Mouse (Mus musculus): ENCODE measurements at regions not wholly inside any gene's neighbourhood (a gene's known extent, or its start where the extent isn't known, plus 50 kb on each side); places are given as distances from the start of the nearest gene placed in this dataset.

DNA sequence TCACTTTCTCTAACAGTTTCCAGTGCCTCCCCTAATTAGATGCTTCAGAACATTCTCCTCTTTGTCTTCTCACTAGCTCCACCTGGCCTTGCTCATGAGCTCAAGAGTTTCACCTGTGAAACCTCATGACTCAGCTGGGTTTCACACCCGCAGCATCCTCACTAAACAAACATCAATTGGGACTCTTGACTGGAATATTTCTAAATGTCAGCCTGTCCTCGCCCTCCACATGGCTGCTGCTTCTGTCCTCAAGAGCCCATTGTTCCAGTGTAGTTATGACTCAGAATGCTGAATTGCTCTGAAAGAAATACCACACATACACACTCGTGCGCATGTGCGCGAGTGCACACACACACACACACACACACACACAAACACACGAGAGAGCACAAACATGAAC, 407.2 kb downstream of the Prss52 start:
- Histone ChIP-seq H3K4me2 (no peak overlapping the region), H3K27ac (no peak overlapping the region), H3K27me3 (no peaks in the 10 kb centered on the region), H3K9ac (no peak overlapping the region), H3K4me3 (no peak overlapping the region), H3K36me3 (ENCODE audit: poor library complexity, severe bottlenecking) (no peaks in the 10 kb centered on the region), H3K9me3 (replicated peaks) (no peaks in the 10 kb centered on the region), H3K4me1 (peaks cover 5% of the 10 kb centered on the region; the same call in 1 of the 2 replicates)
- 88% methylated on average over 7 of the region's 7 CpGs for WGBS
- ATAC-seq: no peak

DNA sequence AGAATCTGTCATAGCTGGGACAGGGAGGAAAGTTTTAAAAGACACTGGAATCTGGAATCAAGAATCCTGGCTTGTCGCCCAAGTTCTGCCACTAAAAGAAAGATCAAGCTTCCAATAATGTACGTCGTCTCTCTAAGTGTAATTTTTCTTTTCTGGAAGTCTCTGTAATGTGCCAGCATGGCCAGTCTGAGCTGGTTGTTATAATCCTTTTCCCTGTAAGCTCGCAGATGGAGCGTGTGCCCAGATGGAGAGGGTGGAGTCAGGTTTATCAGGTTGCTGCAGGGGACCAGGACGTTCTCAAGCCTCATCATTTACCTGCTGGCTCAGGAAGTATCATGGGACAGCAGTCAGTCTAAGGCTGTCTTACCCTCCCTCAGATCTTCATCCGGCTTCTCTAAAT, 408.6 kb downstream of the Prss52 start:
- ATAC-seq: no peak
- WGBS: 68% methylated on average over 7 of the region's 7 CpGs

DNA sequence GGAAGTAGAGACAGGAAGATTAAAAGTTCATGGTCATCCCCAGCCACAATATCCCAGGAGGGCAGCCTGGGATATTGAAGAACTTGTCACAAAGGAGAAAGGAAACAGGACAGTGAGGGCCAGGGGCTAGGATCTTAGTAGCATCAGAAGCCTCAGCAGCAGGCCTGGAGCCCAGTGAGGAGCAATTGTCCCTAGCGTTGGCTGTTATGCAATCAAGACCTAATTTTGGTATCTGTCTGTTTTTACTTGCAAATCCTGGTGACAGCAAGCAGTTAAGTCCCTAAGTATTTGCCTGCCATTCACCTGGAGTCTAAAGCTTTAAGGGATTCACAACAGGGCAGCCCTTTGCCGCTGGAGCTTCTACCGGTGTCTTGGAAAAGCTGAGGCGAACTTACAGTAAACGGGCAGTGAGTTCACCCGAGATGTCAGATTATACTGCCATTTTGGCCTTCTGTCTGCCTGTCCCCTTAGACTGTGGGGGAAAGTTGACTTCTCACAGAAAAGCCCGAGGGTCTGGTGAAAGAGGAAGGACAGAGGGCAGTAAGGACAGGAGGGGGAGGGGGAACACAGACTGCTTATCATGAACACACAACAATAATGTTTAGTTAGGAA, 413.6 kb downstream of the Prss52 start:
- Histone ChIP-seq H3K9ac (no peak overlapping the region), H3K27ac (no peak overlapping the region), H3K9me3 (replicated peaks) (no peaks in the 10 kb centered on the region), H3K4me3 (no peak overlapping the region), H3K27me3 (no peaks in the 10 kb centered on the region), H3K36me3 (ENCODE audit: poor library complexity, severe bottlenecking) (no peaks in the 10 kb centered on the region), H3K4me2 (no peak overlapping the region), H3K4me1 (peaks cover 4% of the 10 kb centered on the region; the same call in 1 of the 2 replicates)
- 60% methylated on average over 7 of the region's 7 CpGs for WGBS
- no peak for ATAC-seq

More for the DNA sequence above, 408.6 kb downstream of the Prss52 start:
- Histone ChIP-seq H3K36me3 (ENCODE audit: poor library complexity, severe bottlenecking) (no peaks in the 10 kb centered on the region), H3K4me3 (no peak overlapping the region), H3K4me1 (peaks cover 5% of the 10 kb centered on the region; the same call in 1 of the 2 replicates), H3K27ac (0 out of 2 replicates have a peak overlapping the region, but pooled peaks have one; percentile 19), H3K9me3 (replicated peaks) (no peaks in the 10 kb centered on the region), H3K4me2 (no peak overlapping the region), H3K27me3 (no peaks in the 10 kb centered on the region), H3K9ac (no peak overlapping the region)

DNA sequence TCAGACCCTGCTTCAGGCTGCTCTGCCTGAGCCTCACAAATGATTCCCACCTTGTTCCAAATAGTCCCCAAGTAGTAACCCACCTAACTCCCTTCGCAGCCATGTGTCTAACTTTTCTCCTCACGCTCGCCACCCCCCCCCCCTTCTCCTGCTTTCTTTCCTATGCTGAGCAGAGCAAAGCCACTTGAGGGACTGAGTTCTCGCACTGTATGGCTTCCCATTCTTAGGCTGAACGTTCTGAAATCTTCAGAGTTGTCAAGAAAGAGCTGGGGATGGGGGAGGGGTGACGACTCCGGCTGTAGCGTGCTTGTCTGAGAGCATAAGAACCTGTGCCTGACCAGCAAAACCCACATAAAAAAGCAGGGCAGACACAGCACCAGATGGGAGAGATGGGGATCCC, 420.6 kb downstream of the Prss52 start:
- H3K27me3 ChIP-seq: no peaks in the 10 kb centered on the region
- H3K9ac ChIP-seq: no peak overlapping the region
- 39% methylated on average over 8 of the region's 8 CpGs for WGBS
- H3K4me1 ChIP-seq: peaks cover 12% of the 10 kb centered on the region
- no peak overlapping the region for H3K4me2 ChIP-seq
- no peak overlapping the region for H3K4me3 ChIP-seq
- H3K27ac ChIP-seq: no peak overlapping the region
- H3K36me3 ChIP-seq (ENCODE audit: poor library complexity, severe bottlenecking): no peaks in the 10 kb centered on the region
- 0 out of 2 replicates have a peak, but pooled peaks have one; percentile 19 for ATAC-seq
- no peaks in the 10 kb centered on the region for H3K9me3 ChIP-seq (replicated peaks)

DNA sequence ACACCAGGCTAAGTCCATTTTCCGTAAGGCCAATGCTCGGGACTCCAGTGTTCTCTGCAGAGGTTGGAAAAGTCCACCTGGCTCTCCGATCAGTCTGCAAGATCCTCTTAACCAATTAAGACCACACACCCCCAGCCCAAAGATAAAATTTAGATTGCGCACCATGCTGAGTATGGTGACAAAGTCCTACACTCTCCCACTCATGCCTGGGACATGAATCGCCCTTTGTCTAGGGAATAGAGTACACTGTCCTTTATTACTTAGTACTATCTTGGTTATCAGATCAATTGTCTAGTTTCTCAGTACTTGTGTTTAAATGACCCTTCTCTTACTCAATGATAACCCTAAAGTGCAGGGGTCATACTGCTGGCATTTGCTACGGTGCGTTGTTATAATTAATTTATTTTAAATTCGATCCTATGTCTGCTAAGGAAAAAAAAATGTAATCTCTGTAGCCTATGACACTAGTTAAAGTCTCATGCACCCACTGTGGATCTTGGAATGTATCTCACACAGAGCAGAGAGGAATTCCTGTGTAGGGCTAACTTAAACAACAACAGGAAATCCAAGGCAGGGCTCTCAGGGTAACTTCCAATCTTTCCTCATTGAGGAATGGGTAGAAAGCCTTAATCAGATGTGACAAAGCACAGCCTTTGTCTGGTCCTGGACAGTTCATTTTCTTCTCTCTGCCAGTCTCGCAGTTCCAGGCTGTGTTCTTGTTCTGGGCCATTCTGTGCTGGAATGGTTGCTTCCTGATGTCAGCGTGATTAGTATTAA, 421.4 kb downstream of the Prss52 start:
- H3K4me1 ChIP-seq: peaks cover 15% of the 10 kb centered on the region
- H3K4me3 ChIP-seq: no peak overlapping the region
- WGBS: 70% methylated on average over 10 of the region's 10 CpGs
- no peaks in the 10 kb centered on the region for H3K27me3 ChIP-seq
- no peak overlapping the region for H3K4me2 ChIP-seq
- no peaks in the 10 kb centered on the region for H3K9me3 ChIP-seq (replicated peaks)
- no peak for ATAC-seq
- no peak overlapping the region for H3K9ac ChIP-seq
- no peaks in the 10 kb centered on the region for H3K36me3 ChIP-seq (ENCODE audit: poor library complexity, severe bottlenecking)
- no peak overlapping the region for H3K27ac ChIP-seq

DNA sequence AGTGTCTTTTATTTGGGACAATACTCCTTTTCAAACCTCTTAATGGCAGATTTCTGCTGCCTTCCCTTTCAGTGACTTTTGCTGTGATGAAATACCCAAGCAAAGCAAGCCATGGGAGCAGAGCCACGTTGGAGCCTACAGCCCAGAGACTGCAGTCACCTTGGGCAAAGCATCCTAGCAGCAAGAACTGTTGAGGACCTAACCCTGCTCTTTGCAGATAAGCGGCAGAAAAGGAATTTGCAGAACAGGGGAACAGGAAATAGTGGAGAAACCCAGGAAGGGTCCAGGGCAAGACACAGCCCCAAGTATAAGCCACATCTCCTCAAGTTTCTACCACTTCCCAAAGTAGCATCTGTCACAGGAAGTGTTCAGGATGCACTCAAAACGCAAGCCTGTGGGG, 426.5 kb downstream of the Prss52 start:
- Histone ChIP-seq H3K4me1 (peaks cover 42% of the 10 kb centered on the region), H3K27ac (no peak overlapping the region), H3K36me3 (ENCODE audit: poor library complexity, severe bottlenecking) (no peaks in the 10 kb centered on the region)

DNA sequence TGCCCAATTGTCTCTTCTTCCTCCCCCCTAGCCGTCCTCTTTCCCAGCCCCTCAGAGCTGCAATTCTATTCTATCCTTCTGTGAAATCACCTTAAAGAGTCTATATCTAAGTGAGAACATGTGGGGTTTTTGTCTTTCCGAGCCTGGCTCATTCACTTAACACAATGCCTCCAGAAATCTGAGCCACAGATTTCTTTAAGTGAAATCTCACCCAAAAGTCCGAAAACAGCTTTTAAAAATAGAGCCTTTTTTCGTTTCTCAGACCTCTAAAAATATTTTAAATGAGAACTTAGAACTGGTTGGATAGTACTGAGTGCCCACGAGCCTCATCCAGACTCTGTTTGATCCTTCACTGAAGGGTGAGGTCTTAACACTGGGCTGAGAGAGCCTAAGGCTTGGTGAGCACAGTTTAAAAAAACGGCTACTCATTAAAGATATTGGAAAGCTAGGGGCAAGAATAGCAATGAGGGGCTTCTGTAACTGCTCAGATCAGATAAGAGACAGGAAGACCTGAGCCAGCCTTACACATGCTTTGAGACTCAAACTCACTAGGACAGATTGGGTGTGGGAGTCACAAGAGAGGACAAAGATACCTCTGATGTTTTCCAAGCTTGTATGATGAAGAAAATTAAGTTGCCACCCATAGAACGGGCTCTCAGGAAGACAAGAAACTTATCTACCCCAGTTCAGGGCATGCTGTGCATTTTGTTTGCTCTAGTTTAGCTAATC, 427.3 kb downstream of the Prss52 start:
- H3K4me2 ChIP-seq: no peak overlapping the region
- no peak overlapping the region for H3K27ac ChIP-seq
- no peaks in the 10 kb centered on the region for H3K36me3 ChIP-seq (ENCODE audit: poor library complexity, severe bottlenecking)
- no peak overlapping the region for H3K9ac ChIP-seq
- no peaks in the 10 kb centered on the region for H3K9me3 ChIP-seq (replicated peaks)
- H3K4me3 ChIP-seq: no peak overlapping the region
- 20% methylated on average over 7 of the region's 7 CpGs for WGBS
- peaks cover 42% of the 10 kb centered on the region for H3K4me1 ChIP-seq
- no peak for ATAC-seq
- H3K27me3 ChIP-seq: no peaks in the 10 kb centered on the region

More for the DNA sequence above, 426.5 kb downstream of the Prss52 start:
- no peaks in the 10 kb centered on the region for H3K9me3 ChIP-seq (replicated peaks)
- H3K4me3 ChIP-seq: no peak overlapping the region
- no peaks in the 10 kb centered on the region for H3K27me3 ChIP-seq
- H3K4me2 ChIP-seq: no peak overlapping the region
- no peak for ATAC-seq
- 64% methylated on average over 3 of the region's 3 CpGs for WGBS
- H3K9ac ChIP-seq: no peak overlapping the region

DNA sequence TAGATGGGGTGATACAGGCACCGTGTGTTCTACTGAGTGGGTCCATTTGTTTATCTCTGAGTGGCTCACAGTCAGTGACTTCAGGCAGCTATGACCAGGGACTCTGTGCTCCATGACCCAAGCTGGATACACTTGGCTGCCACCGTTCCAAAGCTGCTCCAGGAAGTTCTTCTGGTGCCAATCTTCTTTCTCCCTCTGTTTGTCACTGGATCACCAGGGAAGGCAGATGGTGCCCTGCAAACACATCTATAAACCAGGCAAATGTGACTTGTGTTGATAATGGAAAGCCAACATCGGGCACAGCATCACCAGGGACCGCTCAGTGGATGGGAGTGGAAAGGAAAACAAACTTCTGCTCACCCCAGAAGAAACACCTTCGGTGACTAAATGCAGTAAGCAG, 428.3 kb downstream of the Prss52 start:
- Histone ChIP-seq H3K36me3 (ENCODE audit: poor library complexity, severe bottlenecking) (no peaks in the 10 kb centered on the region), H3K27ac (peak overlapping the region; percentile 92; the same call in 1 of the 2 replicates), H3K4me1 (peaks cover 42% of the 10 kb centered on the region), H3K9me3 (replicated peaks) (no peaks in the 10 kb centered on the region), H3K4me2 (no peak overlapping the region), H3K27me3 (no peaks in the 10 kb centered on the region), H3K4me3 (no peak overlapping the region), H3K9ac (no peak overlapping the region)
- no peak for ATAC-seq
- 92% methylated on average over 5 of the region's 5 CpGs for WGBS

DNA sequence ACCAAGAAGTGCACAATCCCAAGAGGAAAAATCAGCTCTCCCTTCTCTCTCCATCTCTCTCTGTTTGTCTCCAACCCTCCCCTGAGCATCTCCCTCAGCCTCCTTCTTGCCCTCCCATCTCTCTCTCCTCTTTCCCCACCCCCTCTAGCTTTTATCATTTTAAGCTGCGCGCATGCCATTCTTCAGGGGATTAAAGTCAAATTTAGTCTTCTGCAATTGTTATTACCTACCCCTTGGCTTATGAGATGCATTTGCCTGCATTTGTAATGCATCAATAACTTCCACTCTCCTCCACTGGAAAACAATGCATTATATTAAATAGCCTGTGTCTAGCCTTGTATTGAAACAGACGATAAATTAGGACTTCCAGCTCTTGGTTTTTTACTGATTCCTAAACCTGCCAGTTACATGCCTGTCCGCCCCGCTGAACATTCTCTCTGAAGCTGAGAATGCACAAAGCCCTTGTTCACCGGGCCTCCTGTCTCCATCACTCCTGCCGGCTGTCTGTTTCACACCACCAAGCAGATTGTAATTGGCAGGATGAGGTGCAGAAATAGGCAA, 429.6 kb downstream of the Prss52 start:
- ATAC-seq: peak; percentile 90
- Histone ChIP-seq H3K4me3 (no peak overlapping the region), H3K4me2 (peak overlapping the region; percentile 14), H3K36me3 (ENCODE audit: poor library complexity, severe bottlenecking) (no peaks in the 10 kb centered on the region), H3K4me1 (peaks cover 42% of the 10 kb centered on the region), H3K9me3 (replicated peaks) (no peaks in the 10 kb centered on the region), H3K27ac (peak overlapping the region; percentile 92), H3K27me3 (no peaks in the 10 kb centered on the region), H3K9ac (peak overlapping the region; percentile 52; the same call in 1 of the 2 replicates)
- WGBS: 4% methylated on average over 7 of the region's 7 CpGs

DNA sequence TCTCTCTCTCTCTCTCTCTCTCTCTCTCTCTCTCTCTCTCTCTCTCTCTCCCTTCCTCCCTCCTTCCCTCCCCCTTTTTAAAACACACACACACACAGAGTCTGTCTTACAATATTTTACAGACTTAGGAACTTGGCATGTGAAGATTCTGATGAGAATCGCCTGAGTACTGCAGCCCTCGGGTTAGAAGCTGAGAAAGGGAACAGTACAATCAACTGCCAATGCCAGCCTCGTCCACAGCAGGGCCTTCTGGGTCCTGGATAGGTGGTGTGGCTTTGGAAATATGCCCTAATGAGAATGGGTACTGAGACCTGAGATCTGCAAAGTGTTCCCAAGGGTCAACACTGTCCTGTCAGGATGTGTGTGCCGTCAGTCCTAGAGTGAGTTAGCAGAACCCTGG, 430.1 kb downstream of the Prss52 start:
- H3K4me3 ChIP-seq: no peak overlapping the region
- peak overlapping the region; percentile 92 for H3K27ac ChIP-seq
- H3K9ac ChIP-seq: no peak overlapping the region
- no peaks in the 10 kb centered on the region for H3K27me3 ChIP-seq
- H3K36me3 ChIP-seq (ENCODE audit: poor library complexity, severe bottlenecking): no peaks in the 10 kb centered on the region
- peak; percentile 66 for ATAC-seq
- H3K9me3 ChIP-seq (replicated peaks): no peaks in the 10 kb centered on the region
- H3K4me2 ChIP-seq: peak overlapping the region; percentile 14; the same call in 1 of the 2 replicates
- WGBS: 21% methylated on average over 4 of the region's 4 CpGs
- peaks cover 42% of the 10 kb centered on the region for H3K4me1 ChIP-seq

DNA sequence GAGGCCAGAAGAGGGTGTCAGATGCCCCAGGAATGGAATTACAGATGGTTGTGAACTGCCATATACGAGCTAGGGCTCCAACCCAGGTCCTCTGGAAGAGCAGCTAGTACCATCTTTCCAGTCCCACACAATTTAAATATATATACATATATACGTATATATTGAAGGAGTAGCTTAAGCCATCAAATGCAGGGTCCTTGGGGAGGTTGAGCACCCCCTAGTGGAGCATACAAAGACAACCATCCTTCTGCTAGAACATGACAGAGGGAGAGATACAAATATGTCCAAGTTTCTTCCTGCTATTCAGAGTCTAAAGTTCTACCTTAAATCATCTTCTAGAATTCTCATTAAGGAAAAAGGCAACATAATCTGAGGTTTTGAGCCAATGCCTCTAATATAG, 435.4 kb downstream of the Prss52 start:
- H3K4me2 ChIP-seq: no peak overlapping the region
- no peak overlapping the region for H3K9ac ChIP-seq
- H3K4me1 ChIP-seq: peaks cover 4% of the 10 kb centered on the region
- no peak for ATAC-seq
- no peak overlapping the region for H3K4me3 ChIP-seq
- no peaks in the 10 kb centered on the region for H3K27me3 ChIP-seq
- 59% methylated on average over 2 of the region's 2 CpGs for WGBS
- H3K27ac ChIP-seq: no peak overlapping the region
- H3K9me3 ChIP-seq (replicated peaks): no peaks in the 10 kb centered on the region
- H3K36me3 ChIP-seq (ENCODE audit: poor library complexity, severe bottlenecking): no peaks in the 10 kb centered on the region

DNA sequence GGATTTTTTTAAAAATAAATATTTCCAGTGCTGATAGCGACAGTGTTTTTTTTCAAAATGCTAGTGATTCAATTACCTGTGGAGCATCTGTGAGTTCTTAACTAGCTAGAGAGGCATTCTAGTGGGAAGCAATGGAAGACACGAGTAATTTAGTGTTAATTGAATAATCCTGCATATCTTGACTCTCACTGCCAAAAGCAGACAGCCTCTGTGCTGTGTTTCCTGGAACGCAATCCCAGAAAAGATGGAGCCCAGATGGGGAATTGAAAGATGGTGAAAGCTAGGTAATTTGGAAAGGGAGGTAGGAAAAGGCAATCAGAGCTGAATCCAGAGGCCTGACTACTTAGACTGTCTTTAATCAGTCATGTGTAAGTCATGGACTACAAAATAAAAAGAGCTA, 441.0 kb downstream of the Prss52 start:
- H3K9me3 ChIP-seq (replicated peaks): no peaks in the 10 kb centered on the region
- H3K27ac ChIP-seq: no peak overlapping the region
- no peaks in the 10 kb centered on the region for H3K4me1 ChIP-seq
- H3K36me3 ChIP-seq (ENCODE audit: poor library complexity, severe bottlenecking): no peaks in the 10 kb centered on the region
- no peak overlapping the region for H3K9ac ChIP-seq
- no peak for ATAC-seq
- H3K4me3 ChIP-seq: no peak overlapping the region
- WGBS: 70% methylated on average over 3 of the region's 3 CpGs
- H3K27me3 ChIP-seq: no peaks in the 10 kb centered on the region
- no peak overlapping the region for H3K4me2 ChIP-seq

Data from forebrain, embryonic 13.5 days (tissue).